Mouse (Mus musculus) heart, embryonic 16.5 days (tissue): ENCODE data around the gene Esyt1. TPM values are rescaled to one million over a fixed set of nuclear protein-coding genes. Genes with fewer than 3 reads are reported as not detected.
A peak's percentile ranks its signal among the peaks of the same experiment; 100 is the strongest.
"Not testable (repeated sequence)": the region's sequence is repeated elsewhere in the genome, so short reads cannot be mapped to it uniquely, and the experiment has no call there.

Source experiments
- ATAC-seq: fragments of 200-750 bp; cut with Nextera tagmentation; replicated peaks from 2 replicates; pipeline ENCODE4 v1.8.0; 2017; ENCODE audit warnings: moderate number of reproducible peaks; ENCODE audit not compliant: insufficient read depth, low FRiP score; ENCODE audit errors: extremely low read depth
- H3K27ac ChIP-seq: fragments of 300-500 bp; sonication (generic); 2 replicates; pipeline ENCODE4 v1.5.1; 2014; ENCODE audit warnings: mild to moderate bottlenecking, low read length, control low read depth, moderate library complexity
- H3K27me3 ChIP-seq: fragments of 300-500 bp; sonication (generic); 2 replicates; pipeline ENCODE4 v1.6.1; 2014; ENCODE audit warnings: low read length, mixed read lengths; ENCODE audit not compliant: control insufficient read depth, insufficient read depth
- H3K36me3 ChIP-seq: fragments of 300-500 bp; sonication (generic); 2 replicates; pipeline ENCODE4 v1.6.1; 2014; ENCODE audit not compliant: control insufficient read depth, insufficient read depth
- H3K4me1 ChIP-seq: fragments of 300-500 bp; sonication (generic); 2 replicates; pipeline ENCODE4 v1.6.1; 2014; ENCODE audit warnings: low read length, mixed read lengths; ENCODE audit not compliant: control insufficient read depth, insufficient read depth
- H3K4me2 ChIP-seq: fragments of 300-500 bp; sonication (generic); 2 replicates; pipeline ENCODE4 v1.6.1; 2014; ENCODE audit warnings: low read depth, mild to moderate bottlenecking, control low read depth, low read length
- H3K4me3 ChIP-seq: fragments of 300-500 bp; sonication (generic); 2 replicates; pipeline ENCODE4 v1.5.1; 2014; ENCODE audit warnings: mild to moderate bottlenecking, control low read depth, low read length
- H3K9ac ChIP-seq: fragments of 300-500 bp; sonication (generic); 2 replicates; pipeline ENCODE4 v1.6.1; 2014; ENCODE audit warnings: low read length, control low read depth
- H3K9me3 ChIP-seq: fragments of 300-500 bp; sonication (generic); replicated peaks from 2 replicates; pipeline ENCODE4 v1.6.1; 2016; ENCODE audit warnings: low read length; ENCODE audit not compliant: control insufficient read depth
- WGBS: fragments of 180-500 bp; shearing (Covaris S2); extraction: QIAGEN DNeasy Blood & Tissue Kit; methylation state at CpG from one replicate; pipeline ENCODE4 v1.1.7; 2014; 5-methylcytosine and 5-hydroxymethylcytosine counted together
- polyA plus RNA-seq: library from polyadenylated mRNA; unstranded; fragments of >200 nt; fragmentation: Nextera tagmentation; extraction: Ambion mirVana; gene quantifications from 2 replicates; pipeline ENCODE4 v1.2.1, GENCODE M21; 2015

The Esyt1 gene
- polyA plus RNA-seq, 1 experiment from 2014 or later = 22.5 TPM

DNA sequence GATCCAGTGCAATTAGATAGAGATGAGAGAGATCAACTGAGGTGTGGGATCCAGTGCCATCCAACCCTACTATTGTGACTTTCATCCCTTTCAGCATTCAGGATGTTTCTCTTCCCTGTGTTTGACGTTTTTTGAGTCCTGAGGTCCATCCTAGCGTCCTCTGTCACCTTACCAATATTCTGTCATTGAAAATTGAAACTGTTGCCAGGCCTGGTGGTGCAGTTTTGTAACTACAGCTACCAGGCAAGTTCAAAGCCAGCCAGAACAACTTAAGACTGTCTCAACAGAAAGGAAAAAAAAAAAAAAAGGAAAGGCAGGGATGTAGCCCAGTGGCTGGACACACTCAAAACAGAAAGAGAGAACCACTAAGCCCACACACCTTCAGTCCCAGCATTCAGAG, 30.4 kb downstream of the Esyt1 start:
- peaks cover 15% of the 10 kb centered on the region for H3K36me3 ChIP-seq
- peak overlapping the region; percentile 88 for H3K9ac ChIP-seq
- peak overlapping the region; percentile 99 for H3K27ac ChIP-seq
- no peaks in the 10 kb centered on the region for H3K27me3 ChIP-seq
- H3K4me3 ChIP-seq = peak overlapping the region; percentile 75
- H3K4me1 ChIP-seq = peaks cover 47% of the 10 kb centered on the region
- WGBS = 69% methylated on average over 2 of the region's 2 CpGs
- H3K4me2 ChIP-seq = peak overlapping the region; percentile 71
- no peaks in the 10 kb centered on the region for H3K9me3 ChIP-seq
- ATAC-seq = no peak

DNA sequence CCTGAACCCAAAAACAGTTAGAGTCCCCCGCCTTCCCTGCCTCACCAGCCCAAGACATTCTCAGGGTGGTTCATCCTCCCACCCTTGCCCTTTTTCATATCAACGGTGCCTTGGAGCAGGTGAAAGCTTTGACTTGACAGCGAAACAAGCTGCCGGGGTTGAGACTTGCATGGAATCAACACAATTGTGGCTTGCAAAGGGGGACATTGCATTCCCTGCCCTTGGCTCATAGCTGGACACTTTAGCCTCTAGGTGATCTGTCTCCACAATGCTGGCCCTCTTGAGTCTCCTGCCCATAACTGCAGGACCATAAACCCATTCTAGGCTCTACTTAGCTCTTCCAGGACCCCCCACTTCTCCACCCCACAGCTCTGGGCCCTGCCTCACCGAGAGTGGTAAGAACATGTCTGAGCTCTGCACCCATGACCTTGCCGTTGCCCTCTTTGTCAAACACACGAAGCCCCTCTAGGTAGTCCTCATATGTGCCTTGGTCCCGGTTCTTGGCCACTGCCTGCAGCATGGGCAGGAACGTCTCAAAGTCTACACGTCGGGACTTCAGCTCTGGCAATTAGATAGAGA, 30.9 kb downstream of the Esyt1 start:
- ATAC-seq = no peak

DNA sequence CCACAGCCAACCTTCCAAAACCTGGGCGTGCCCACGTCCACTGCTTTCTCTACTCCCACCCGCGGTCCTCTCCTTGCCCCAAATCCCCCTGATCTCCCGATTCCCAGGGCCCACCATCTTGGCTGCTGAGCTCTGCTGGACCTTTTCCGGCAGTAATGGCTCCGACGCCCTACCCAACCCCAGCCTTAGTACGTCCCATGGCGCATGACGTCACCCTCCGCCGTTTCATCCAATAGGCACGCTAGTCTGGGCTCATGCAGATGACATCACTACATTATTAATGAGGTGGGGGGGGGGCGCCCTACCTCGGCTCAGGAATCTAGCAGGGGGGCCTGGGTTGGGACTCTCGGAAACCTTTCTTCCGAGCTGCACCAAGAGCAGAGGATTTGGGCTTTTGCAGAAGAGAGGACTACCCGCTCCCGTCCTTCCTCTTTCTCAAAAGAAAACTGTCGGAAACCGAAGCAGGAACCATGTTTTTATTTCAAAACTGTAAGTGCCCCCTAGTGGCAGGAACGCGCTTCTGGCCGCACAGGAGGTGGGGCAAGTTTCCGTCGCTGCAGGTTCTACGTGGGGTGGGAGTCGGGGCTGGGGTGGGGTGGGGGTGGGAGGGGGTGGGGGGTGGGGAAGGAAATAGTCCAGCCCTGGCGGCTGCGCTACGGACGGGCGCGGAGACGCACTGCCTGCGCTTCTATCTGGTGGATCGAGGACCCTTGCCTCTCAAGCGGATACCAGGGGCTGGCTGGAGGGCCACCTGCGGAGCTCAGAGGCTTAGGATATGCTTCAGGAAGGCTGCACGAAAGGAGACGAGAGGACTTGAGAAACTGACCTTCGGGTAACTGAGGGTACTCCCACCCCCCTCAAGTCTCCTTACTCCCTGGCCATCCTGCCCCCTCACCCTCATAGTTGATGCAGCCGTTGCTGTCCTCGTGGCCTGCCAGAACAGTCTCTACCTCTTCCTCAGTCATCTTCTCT, 31.7 kb downstream of the Esyt1 start, which contains the start of gene Myl6:
Myl6 (minus strand) TSS at position 451 of the 972 bp plus-strand sequence.
- Histone ChIP-seq H3K36me3 (peaks cover 26% of the 10 kb centered on the region), H3K9me3 (no peaks in the 10 kb centered on the region), H3K9ac (peak within 1 kb of the TSS; percentile 88), H3K4me1 (peaks cover 55% of the 10 kb centered on the region), H3K4me3 (peak within 1 kb of the TSS; percentile 75), H3K4me2 (peak within 1 kb of the TSS; percentile 78), H3K27me3 (no peaks in the 10 kb centered on the region), H3K27ac (peak within 1 kb of the TSS; percentile 99)
- under 1% methylated on average over 45 of the region's 45 CpGs for WGBS
- ATAC-seq = peak; percentile 86

More for the DNA sequence above, 30.9 kb downstream of the Esyt1 start:
- peak overlapping the region; percentile 99 for H3K27ac ChIP-seq
- H3K9ac ChIP-seq = peak overlapping the region; percentile 88
- H3K9me3 ChIP-seq = no peaks in the 10 kb centered on the region
- no peaks in the 10 kb centered on the region for H3K27me3 ChIP-seq
- peak overlapping the region; percentile 75 for H3K4me3 ChIP-seq
- peaks cover 52% of the 10 kb centered on the region for H3K4me1 ChIP-seq
- H3K36me3 ChIP-seq = peaks cover 21% of the 10 kb centered on the region
- peak overlapping the region; percentile 71 for H3K4me2 ChIP-seq
- WGBS = 39% methylated on average over 11 of the region's 11 CpGs

DNA sequence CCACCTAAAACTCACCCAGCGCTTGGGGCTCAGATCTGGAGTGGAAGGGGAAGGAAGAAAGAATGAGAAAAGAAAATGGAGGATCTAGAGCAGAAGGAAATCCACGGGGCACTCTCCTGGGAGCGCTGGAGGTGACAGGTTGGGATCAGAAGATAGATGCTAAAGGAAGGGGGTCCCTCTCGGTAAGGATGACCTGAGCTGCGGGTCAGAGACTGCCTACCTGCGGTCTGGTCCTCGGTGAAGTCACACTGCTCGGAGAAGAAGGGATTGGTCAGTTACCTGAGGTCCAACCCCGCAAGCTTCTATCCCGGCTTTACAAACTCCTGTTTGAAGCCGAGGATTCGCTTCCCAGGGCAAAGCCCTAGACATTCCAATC, 32.4 kb downstream of the Esyt1 start:
- Histone ChIP-seq H3K27me3 (no peaks in the 10 kb centered on the region), H3K4me1 (peaks cover 54% of the 10 kb centered on the region), H3K9me3 (no peaks in the 10 kb centered on the region), H3K36me3 (peaks cover 33% of the 10 kb centered on the region), H3K4me3 (peak overlapping the region; percentile 75), H3K4me2 (peak overlapping the region; percentile 78), H3K9ac (peak overlapping the region; percentile 88), H3K27ac (peak overlapping the region; percentile 99)
- ATAC-seq = no peak; the same call in 1 of the 2 replicates
- 0% methylated on average over 12 of the region's 12 CpGs for WGBS

DNA sequence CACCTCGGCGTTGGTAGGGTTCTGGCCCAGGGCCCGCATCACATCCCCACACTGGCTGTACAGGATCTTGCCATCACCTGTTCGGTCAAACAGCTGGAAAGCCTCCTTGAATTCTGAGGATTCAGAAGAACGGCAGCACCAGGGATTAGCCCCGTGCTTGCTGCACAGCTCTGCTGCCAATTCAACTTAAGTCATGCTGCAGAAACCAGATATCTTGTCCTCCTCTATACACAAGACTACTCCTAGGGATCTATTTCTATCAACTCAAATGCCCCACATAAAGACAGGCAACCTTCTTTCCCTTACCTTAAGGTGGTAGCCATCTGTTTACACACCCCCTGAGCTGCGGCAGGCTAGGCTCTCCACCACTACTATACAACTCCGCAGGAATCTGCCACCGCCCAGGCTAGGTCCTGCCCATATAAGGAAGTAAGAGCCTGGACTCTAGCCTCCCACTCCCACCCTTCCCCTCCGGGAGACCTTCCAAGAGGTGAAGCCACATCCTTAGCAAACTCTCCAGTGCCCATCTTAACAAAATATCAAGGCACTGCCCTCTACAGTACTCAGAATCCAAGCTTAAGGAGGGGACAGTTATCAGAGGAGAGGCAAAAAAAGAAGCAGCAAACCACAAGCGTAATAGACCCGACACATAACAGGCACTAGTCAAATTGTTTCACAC, 32.9 kb downstream of the Esyt1 start:
- H3K9me3 ChIP-seq = no peaks in the 10 kb centered on the region
- peak overlapping the region; percentile 99 for H3K27ac ChIP-seq
- peaks cover 38% of the 10 kb centered on the region for H3K36me3 ChIP-seq
- peak overlapping the region; percentile 75 for H3K4me3 ChIP-seq
- ATAC-seq = peak; percentile 55
- H3K4me1 ChIP-seq = peaks cover 49% of the 10 kb centered on the region
- peak overlapping the region; percentile 88 for H3K9ac ChIP-seq
- peak overlapping the region; percentile 78 for H3K4me2 ChIP-seq
- no peaks in the 10 kb centered on the region for H3K27me3 ChIP-seq
- 11% methylated on average over 12 of the region's 12 CpGs for WGBS

DNA sequence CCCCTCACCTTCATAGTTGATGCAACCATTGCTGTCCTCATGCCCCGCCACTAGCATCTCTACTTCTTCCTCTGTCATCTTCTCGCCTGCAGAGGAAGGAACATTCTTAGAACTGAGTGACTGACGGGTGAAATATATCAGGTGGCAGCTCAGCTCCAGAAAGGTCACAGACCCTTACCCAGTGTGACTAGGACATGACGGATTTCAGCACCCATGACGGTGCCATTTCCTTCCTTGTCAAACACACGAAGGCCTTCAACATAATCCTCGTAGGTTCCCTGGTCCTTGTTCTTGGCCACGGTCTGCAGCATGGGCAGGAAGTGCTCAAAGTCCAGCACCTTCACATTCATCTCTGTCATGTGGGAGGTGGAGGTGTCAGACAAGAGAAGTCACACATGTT, 33.6 kb downstream of the Esyt1 start:
- H3K9me3 ChIP-seq, ATAC-seq, H3K27me3 ChIP-seq: not testable (repeated sequence)
- H3K4me2 ChIP-seq = peak overlapping the region; percentile 78
- H3K27ac ChIP-seq = peak overlapping the region; percentile 99
- 20% methylated on average over 8 of the region's 8 CpGs for WGBS
- H3K4me3 ChIP-seq = peak overlapping the region; percentile 75
- H3K4me1 ChIP-seq = peaks cover 47% of the 10 kb centered on the region
- H3K9ac ChIP-seq = peak overlapping the region; percentile 88
- H3K36me3 ChIP-seq = peaks cover 46% of the 10 kb centered on the region

DNA sequence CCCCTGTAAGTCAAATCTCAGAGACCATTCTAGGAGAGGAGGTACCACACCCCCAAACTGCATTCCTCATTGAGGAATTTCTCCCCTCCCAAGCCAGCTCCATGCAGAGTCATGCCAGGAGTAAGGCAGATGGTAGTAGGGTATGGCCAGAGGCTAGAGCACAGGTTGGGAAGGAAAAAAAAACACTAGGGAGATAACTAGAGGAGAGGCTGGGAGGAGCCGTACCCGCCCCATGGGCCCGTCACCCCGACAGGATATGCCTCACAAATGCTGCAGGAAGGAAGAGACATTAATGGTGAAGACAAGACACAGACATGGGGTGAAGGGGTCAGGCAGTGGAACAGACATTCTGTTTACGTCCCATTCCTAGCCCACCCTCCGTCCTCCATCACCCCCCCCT, 34.2 kb downstream of the Esyt1 start:
- no peak for ATAC-seq
- 22% methylated on average over 6 of the region's 6 CpGs for WGBS
- Histone ChIP-seq H3K9ac (peak overlapping the region; percentile 88), H3K27me3 (no peaks in the 10 kb centered on the region), H3K4me2 (peak overlapping the region; percentile 78), H3K36me3 (peaks cover 47% of the 10 kb centered on the region), H3K27ac (peak overlapping the region; percentile 99), H3K4me3 (peak overlapping the region; percentile 75), H3K4me1 (peaks cover 42% of the 10 kb centered on the region), H3K9me3 (no peaks in the 10 kb centered on the region)

DNA sequence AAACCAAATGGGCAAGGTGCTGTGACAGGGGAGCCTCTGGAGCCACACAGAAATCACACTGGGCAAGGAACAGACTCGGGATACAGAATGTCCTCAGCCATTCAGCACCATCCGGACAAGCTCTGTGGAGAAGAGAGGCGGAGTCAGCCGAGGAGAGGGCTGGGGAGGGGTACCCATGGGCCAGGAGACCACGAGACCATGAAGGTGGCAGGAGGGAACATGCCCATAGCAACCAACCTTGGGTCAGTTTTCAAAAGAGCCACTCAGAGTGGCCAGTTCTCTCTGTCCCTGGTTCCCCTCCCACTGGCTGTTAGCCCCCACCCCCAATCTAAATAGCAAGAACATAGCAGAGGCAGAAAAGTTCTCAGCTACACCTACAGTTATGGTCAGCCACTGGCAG, 34.8 kb downstream of the Esyt1 start:
- Histone ChIP-seq H3K4me1 (peaks cover 37% of the 10 kb centered on the region), H3K9ac (peak overlapping the region; percentile 88), H3K9me3 (no peaks in the 10 kb centered on the region), H3K4me2 (peak overlapping the region; percentile 78), H3K27me3 (no peaks in the 10 kb centered on the region), H3K27ac (peak overlapping the region; percentile 99), H3K4me3 (peak overlapping the region; percentile 75), H3K36me3 (peaks cover 53% of the 10 kb centered on the region)
- WGBS = 27% methylated on average over 5 of the region's 5 CpGs
- ATAC-seq = no peak
